ENCODE assay signal across 8 mouse cellular contexts in the genomic region with DNA sequence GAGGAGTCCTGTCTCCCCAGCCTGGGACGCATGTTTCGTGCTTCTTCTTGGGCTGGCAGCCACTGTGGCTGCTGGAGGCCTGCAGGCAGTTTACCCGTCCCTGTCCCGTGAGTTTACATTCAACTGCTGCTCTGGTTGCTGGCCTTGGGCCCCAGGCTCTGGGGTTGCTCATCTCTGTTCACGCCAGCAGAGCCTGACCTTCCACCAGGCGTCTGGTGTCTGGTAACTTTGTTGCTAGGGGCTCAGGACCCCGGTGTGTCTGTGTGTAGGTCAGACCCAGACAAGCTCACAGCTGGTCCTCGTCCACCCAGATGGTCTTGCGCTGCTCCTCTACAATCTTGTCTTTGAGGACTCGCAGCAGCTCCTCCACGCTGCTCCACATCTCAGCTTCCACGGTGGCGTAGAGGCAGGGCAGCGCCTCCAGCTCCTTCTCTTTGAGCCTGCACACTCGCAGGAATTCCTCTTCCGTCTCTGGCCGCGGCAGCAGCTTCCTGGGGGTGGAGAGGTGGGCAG. TPM values are rescaled to one million over a fixed set of nuclear protein-coding genes. Genes with fewer than 3 reads are reported as not detected.
DNase-seq lines count a peak whose midpoint lies in the region; ATAC-seq and TF ChIP-seq lines count a peak whose summit lies in the region.

No protein-coding gene starts in this region.

- H3K9me3 ChIP-seq in E14TG2a.4 (ENCODE audit: low read length): no peaks in the 10 kb centered on the region
- no peaks in the 10 kb centered on the region for H3K9me3 ChIP-seq in embryonic facial prominence, embryonic 14.5 days (ENCODE audit: control insufficient read depth, low read length)
- no peaks in the 10 kb centered on the region for H3K9me3 ChIP-seq in limb, embryonic 12.5 days
- H3K9me3 ChIP-seq in midbrain, postnatal 0 days (ENCODE audit: low read length): no peaks in the 10 kb centered on the region

- intact Hi-C loops in gastrocnemius, adult 2 months (cut with DNase I): no loop called here
- intact Hi-C loops in gastrocnemius, postnatal 14 days (cut with DNase I; ENCODE audit: low total_unique reads): no loop called here

- 8% methylated on average over 18 of the region's 18 CpGs for WGBS in embryonic facial prominence, embryonic 14.5 days
- 9% methylated on average over 18 of the region's 18 CpGs for WGBS in limb, embryonic 12.5 days
- WGBS in midbrain, postnatal 0 days: 17% methylated on average over 18 of the region's 18 CpGs

- H3K4me1 ChIP-seq in E14TG2a.4 (replicated peaks; ENCODE audit: low read depth, low read length): peaks cover 34% of the 10 kb centered on the region
- peaks cover 18% of the 10 kb centered on the region for H3K4me1 ChIP-seq in embryonic facial prominence, embryonic 14.5 days (ENCODE audit: control insufficient read depth, insufficient read depth, low read length)
- H3K4me1 ChIP-seq in limb, embryonic 12.5 days (replicated peaks): peaks cover 41% of the 10 kb centered on the region
- no peaks in the 10 kb centered on the region for H3K4me1 ChIP-seq in midbrain, postnatal 0 days (ENCODE audit: insufficient read depth, low read length)

- peak overlapping the region; percentile 11 for H3K4me3 ChIP-seq in gastrocnemius, adult 2 months
- H3K4me3 ChIP-seq in E14TG2a.4 (replicated peaks; ENCODE audit: low read length): peak overlapping the region; percentile 58
- H3K4me3 ChIP-seq in embryonic facial prominence, embryonic 14.5 days (ENCODE audit: low read depth, low read length): 0 out of 2 replicates have a peak overlapping the region, but pooled peaks have one; percentile 3
- no peak overlapping the region for H3K4me3 ChIP-seq in limb, embryonic 12.5 days (replicated peaks)
- no peak overlapping the region for H3K4me3 ChIP-seq in midbrain, postnatal 0 days (ENCODE audit: low read depth, low read length)

- peak overlapping the region; percentile 34; the same call in 1 of the 2 replicates for H3K9ac ChIP-seq in embryonic facial prominence, embryonic 14.5 days (ENCODE audit: low read depth, low read length)
- 0 out of 2 replicates have a peak overlapping the region, but pooled peaks have one; percentile 19 for H3K9ac ChIP-seq in limb, embryonic 12.5 days (replicated peaks)
- H3K9ac ChIP-seq in midbrain, postnatal 0 days (replicated peaks; ENCODE audit: low read length, poor library complexity, severe bottlenecking): no peak overlapping the region

- no peak; the same call in 1 of the 2 replicates for TF ChIP-seq CTCF in gastrocnemius, adult 2 months (IDR thresholded peaks at IDR 0.05)
- no peak for TF ChIP-seq CTCF in E14TG2a.4 (conservative IDR thresholded peaks at IDR 0.05; ENCODE audit: low read length)
- TF ChIP-seq CTCF in midbrain, postnatal 0 days (IDR thresholded peaks at IDR 0.05): no peak

- peak overlapping the region; percentile 45 for H3K4me2 ChIP-seq in embryonic facial prominence, embryonic 14.5 days (ENCODE audit: low read depth, low read length)
- H3K4me2 ChIP-seq in limb, embryonic 12.5 days: peak overlapping the region; percentile 46
- H3K4me2 ChIP-seq in midbrain, postnatal 0 days (ENCODE audit: low read depth, low read length, poor library complexity, severe bottlenecking): no peak overlapping the region

- peak; percentile 16; the same call in 1 of the 2 replicates for ATAC-seq in embryonic facial prominence, embryonic 14.5 days (ENCODE audit: low read depth)
- ATAC-seq in limb, embryonic 12.5 days (ENCODE audit: insufficient number of reproducible peaks, insufficient read depth, low FRiP score, low TSS enrichment, low read depth): no peak; the same call in 1 of the 2 replicates
- no peak for ATAC-seq in midbrain, postnatal 0 days (ENCODE audit: low FRiP score)

- H3K27ac ChIP-seq in gastrocnemius, adult 2 months: no peak overlapping the region
- H3K27ac ChIP-seq in embryonic facial prominence, embryonic 14.5 days (replicated peaks; ENCODE audit: low read depth, low read length): peak overlapping the region; percentile 39; the same call in 1 of the 2 replicates
- peak overlapping the region; percentile 66 for H3K27ac ChIP-seq in limb, embryonic 12.5 days
- no peak overlapping the region for H3K27ac ChIP-seq in midbrain, postnatal 0 days (ENCODE audit: low read depth, low read length)

- H3K27me3 ChIP-seq in E14TG2a.4 (ENCODE audit: insufficient read depth, low read length): peaks cover 34% of the 10 kb centered on the region
- H3K27me3 ChIP-seq in embryonic facial prominence, embryonic 14.5 days (replicated peaks; ENCODE audit: control insufficient read depth, insufficient read depth, low read length): no peaks in the 10 kb centered on the region
- no peaks in the 10 kb centered on the region; the same call in 1 of the 2 replicates for H3K27me3 ChIP-seq in limb, embryonic 12.5 days
- peaks cover 5% of the 10 kb centered on the region; the same call in 1 of the 2 replicates for H3K27me3 ChIP-seq in midbrain, postnatal 0 days (ENCODE audit: insufficient read depth, low read length)

- H3K36me3 ChIP-seq in E14TG2a.4 (ENCODE audit: insufficient read depth, low read length): no peaks in the 10 kb centered on the region
- H3K36me3 ChIP-seq in embryonic facial prominence, embryonic 14.5 days (ENCODE audit: control insufficient read depth, insufficient read depth, low read length): no peaks in the 10 kb centered on the region
- H3K36me3 ChIP-seq in limb, embryonic 12.5 days: no peaks in the 10 kb centered on the region
- H3K36me3 ChIP-seq in midbrain, postnatal 0 days (ENCODE audit: insufficient read depth, low read length): no peaks in the 10 kb centered on the region

- no peak for DNase-seq in gastrocnemius, adult 2 months
- DNase-seq in gastrocnemius, postnatal 14 days: no peak
- DNase-seq in embryonic facial prominence, embryonic 14.5 days (ENCODE audit: low spot score): peak; percentile 26
- DNase-seq in midbrain, postnatal 0 days (ENCODE audit: low spot score): peak; percentile 17
- DNase-seq in gastrocnemius, postnatal 4 days (ENCODE audit: low spot score in 2 of 2): no peak
- DNase-seq in layer of hippocampus, adult 8-10 months (ENCODE audit: low spot score in 2 of 2): no peak

RNA-seq across cellular contexts. Expression of a gene that starts 42.9 kb away (rescaled TPM):
- total RNA-seq in gastrocnemius, adult 2 months (2021): 10 to 100 TPM; 21.7 to 29.8 TPM
- 10 to 100 TPM; 26.6 to 35.0 TPM for total RNA-seq in gastrocnemius, postnatal 14 days (2021)
- polyA plus RNA-seq in embryonic facial prominence, embryonic 14.5 days (2014; fragmentation: Nextera tagmentation; extraction: Ambion mirVana): 23.4 and 28.9 TPM in 2 replicates
- 18.5 and 49.7 TPM in 2 replicates for polyA plus RNA-seq in limb, embryonic 12.5 days (2016; fragmentation: Nextera tagmentation; extraction: Ambion mirVana)
- total RNA-seq in midbrain, postnatal 0 days (2014; rRNA removed): 115 and 152 TPM in 2 replicates
- 26.5 and 28.0 TPM in 2 replicates for polyA plus RNA-seq in midbrain, postnatal 0 days (2015; fragmentation: Nextera tagmentation; extraction: Ambion mirVana)
- 10 to 100 TPM; 52.0 to 55.5 TPM for total RNA-seq in gastrocnemius, postnatal 4 days (2021)
- 100 to 1,000 TPM in 1 of 4 experiments, 10 to 100 TPM in 3; 84.5 to 102 (median 90.0) TPM for total RNA-seq in layer of hippocampus, adult 8-10 months (2022)

Comparison
In these comparisons a context has a peak if more than half of its experiments do, and no peak if none do; other contexts are left out.
1. DNase-seq: peak in embryonic facial prominence, embryonic 14.5 days (single experiment) and midbrain, postnatal 0 days (single experiment); none in gastrocnemius, adult 2 months (single experiment), gastrocnemius, postnatal 14 days (single experiment), gastrocnemius, postnatal 4 days (0 of 2) and layer of hippocampus, adult 8-10 months (0 of 2).
2. H3K27ac ChIP-seq: peak in embryonic facial prominence, embryonic 14.5 days (single experiment) and limb, embryonic 12.5 days (single experiment); none in gastrocnemius, adult 2 months (single experiment) and midbrain, postnatal 0 days (single experiment).
3. H3K4me3 ChIP-seq: peak in gastrocnemius, adult 2 months (single experiment), E14TG2a.4 (single experiment) and embryonic facial prominence, embryonic 14.5 days (single experiment); none in limb, embryonic 12.5 days (single experiment) and midbrain, postnatal 0 days (single experiment).